8 mouse cellular contexts compared by ENCODE assay signal in genomic region chr11:94549691-94550441, GRCm38 (mm10). TPM values are rescaled to one million over a fixed set of nuclear protein-coding genes. Genes with fewer than 3 reads are reported as not detected.
DNase-seq lines count a peak whose midpoint lies in the region; ATAC-seq and TF ChIP-seq lines count a peak whose summit lies in the region.

No protein-coding gene starts in this region.

- no peak overlapping the region for H3K4me3 ChIP-seq in lung, embryonic 14.5 days (ENCODE audit: low read depth, low read length)
- H3K4me3 ChIP-seq in intestine, postnatal 0 days (ENCODE audit: low read depth, low read length) = no peak overlapping the region
- no peak overlapping the region for H3K4me3 ChIP-seq in neural tube, embryonic 15.5 days (replicated peaks)

- H3K9me3 ChIP-seq in lung, embryonic 14.5 days (ENCODE audit: low read depth, low read length) = no peaks in the 10 kb centered on the region
- H3K9me3 ChIP-seq in intestine, postnatal 0 days (ENCODE audit: control insufficient read depth) = no peaks in the 10 kb centered on the region
- H3K9me3 ChIP-seq in neural tube, embryonic 15.5 days (replicated peaks) = no peaks in the 10 kb centered on the region

- no peak for ATAC-seq in CD4-positive, CD25-positive, alpha-beta regulatory T cell, adult 4 months
- ATAC-seq in lung, embryonic 14.5 days (ENCODE audit: insufficient read depth) = peak; percentile 22; the same call in 1 of the 2 replicates
- no peak for ATAC-seq in intestine, postnatal 0 days
- no peak for ATAC-seq in neural tube, embryonic 15.5 days (ENCODE audit: low FRiP score)
- ATAC-seq in megakaryocyte-erythroid progenitor cell, adult 5-6 weeks (replicated peaks; ENCODE audit: low FRiP score, low TSS enrichment, poor library complexity, severe bottlenecking) = no peak

- no peak overlapping the region for H3K9ac ChIP-seq in lung, embryonic 14.5 days
- no peak overlapping the region for H3K9ac ChIP-seq in intestine, postnatal 0 days (ENCODE audit: low read depth, low read length)
- no peak overlapping the region for H3K9ac ChIP-seq in neural tube, embryonic 15.5 days (replicated peaks)

- 61% methylated on average over 10 of the region's 10 CpGs for WGBS in lung, embryonic 14.5 days
- 59% methylated on average over 10 of the region's 10 CpGs for WGBS in intestine, postnatal 0 days
- WGBS in neural tube, embryonic 15.5 days = 78% methylated on average over 10 of the region's 10 CpGs

- H3K27ac ChIP-seq in lung, embryonic 14.5 days (ENCODE audit: low read depth) = peak overlapping the region; percentile 80; the same call in 1 of the 2 replicates
- no peak overlapping the region for H3K27ac ChIP-seq in intestine, postnatal 0 days (ENCODE audit: low read depth, low read length)
- peak overlapping the region; percentile 94 for H3K27ac ChIP-seq in neural tube, embryonic 15.5 days (replicated peaks)

- DNase-seq in CD4-positive, CD25-positive, alpha-beta regulatory T cell, adult 2 months (ENCODE audit: low read depth, low spot score) = peak; percentile 13
- DNase-seq in lung, embryonic 14.5 days = no peak
- DNase-seq in lung, postnatal 14 days = no peak
- no peak for DNase-seq in adrenal gland, adult 8-10 months

- no peaks in the 10 kb centered on the region for H3K36me3 ChIP-seq in lung, embryonic 14.5 days (ENCODE audit: insufficient read depth)
- no peaks in the 10 kb centered on the region for H3K36me3 ChIP-seq in intestine, postnatal 0 days (ENCODE audit: control insufficient read depth, insufficient read depth)
- H3K36me3 ChIP-seq in neural tube, embryonic 15.5 days = no peaks in the 10 kb centered on the region

- H3K27me3 ChIP-seq in lung, embryonic 14.5 days (ENCODE audit: insufficient read depth, low read length) = no peaks in the 10 kb centered on the region
- H3K27me3 ChIP-seq in intestine, postnatal 0 days (replicated peaks; ENCODE audit: control insufficient read depth, insufficient read depth, low read length) = no peaks in the 10 kb centered on the region
- no peaks in the 10 kb centered on the region for H3K27me3 ChIP-seq in neural tube, embryonic 15.5 days (replicated peaks)

- H3K4me1 ChIP-seq in lung, embryonic 14.5 days (ENCODE audit: insufficient read depth) = no peaks in the 10 kb centered on the region
- H3K4me1 ChIP-seq in intestine, postnatal 0 days (replicated peaks; ENCODE audit: control insufficient read depth, insufficient read depth, low read length) = no peaks in the 10 kb centered on the region
- peaks cover 12% of the 10 kb centered on the region for H3K4me1 ChIP-seq in neural tube, embryonic 15.5 days

- TF ChIP-seq CTCF in lung, embryonic 14.5 days (IDR thresholded peaks at IDR 0.05; ENCODE audit: low read depth) = no peak
- TF ChIP-seq CTCF in intestine, postnatal 0 days (IDR thresholded peaks at IDR 0.05; ENCODE audit: low read depth) = no peak

- peak overlapping the region; percentile 97 for H3K4me2 ChIP-seq in lung, embryonic 14.5 days
- H3K4me2 ChIP-seq in intestine, postnatal 0 days (replicated peaks; ENCODE audit: low read depth) = peak overlapping the region; percentile 91; the same call in 1 of the 2 replicates
- H3K4me2 ChIP-seq in neural tube, embryonic 15.5 days = no peak overlapping the region

RNA-seq across cellular contexts. Expression of gene Rsad1, which starts 0.8 kb away (rescaled TPM):
- polyA plus RNA-seq in CD4-positive, CD25-positive, alpha-beta regulatory T cell, adult 4 months (2017; shearing (Covaris generic)) = 1 to 10 TPM in 1 of 2 experiments, under 1 TPM in 1; 0.78 to 1.7 TPM
- polyA plus RNA-seq in lung, embryonic 14.5 days (2014; fragmentation: Nextera tagmentation; extraction: Ambion mirVana) = 3.6 and 4.2 TPM in 2 replicates
- polyA plus RNA-seq in intestine, postnatal 0 days (2015; fragmentation: Nextera tagmentation; extraction: Ambion mirVana) = 1.2 and 1.8 TPM in 2 replicates
- polyA plus RNA-seq in neural tube, embryonic 15.5 days (2015; fragmentation: Nextera tagmentation; extraction: Ambion mirVana) = 9.4 and 10.4 TPM in 2 replicates
- total RNA-seq in megakaryocyte-erythroid progenitor cell, adult 5-6 weeks (2014; fragmentation: Nextera tagmentation) = 7.4 and 11.2 TPM in 2 replicates
- total RNA-seq in megakaryocyte-erythroid progenitor cell, adult 5-6 weeks (2017) = 6.8 and 8.6 TPM in 2 replicates
- 10 to 100 TPM; 15.3 to 35.4 (median 25.1) TPM for total RNA-seq in adrenal gland, adult 8-10 months (2022)

RNA-seq across cellular contexts. Expression of gene Chad, which starts 15.0 kb away (rescaled TPM):
- polyA plus RNA-seq in CD4-positive, CD25-positive, alpha-beta regulatory T cell, adult 4 months (2017; shearing (Covaris generic)) = under 1 TPM; 0.26 to 0.73 TPM
- polyA plus RNA-seq in lung, embryonic 14.5 days (2014; fragmentation: Nextera tagmentation; extraction: Ambion mirVana) = 1.6 and 2.0 TPM in 2 replicates
- polyA plus RNA-seq in intestine, postnatal 0 days (2015; fragmentation: Nextera tagmentation; extraction: Ambion mirVana) = 1.9 and 3.3 TPM in 2 replicates
- 1.2 and 1.8 TPM in 2 replicates for polyA plus RNA-seq in neural tube, embryonic 15.5 days (2015; fragmentation: Nextera tagmentation; extraction: Ambion mirVana)
- 0.50 and 0.87 TPM in 2 replicates for total RNA-seq in megakaryocyte-erythroid progenitor cell, adult 5-6 weeks (2014; fragmentation: Nextera tagmentation)
- not detected in 2 replicates for total RNA-seq in megakaryocyte-erythroid progenitor cell, adult 5-6 weeks (2017)
- total RNA-seq in adrenal gland, adult 8-10 months (2022) = under 1 TPM in 1 of 4 experiments, not detected in 3; 0.21 TPM

RNA-seq across cellular contexts. Expression of gene Mycbpap, which starts 28.3 kb away (rescaled TPM):
- polyA plus RNA-seq in CD4-positive, CD25-positive, alpha-beta regulatory T cell, adult 4 months (2017; shearing (Covaris generic)) = not detected
- 3.2 and 3.3 TPM in 2 replicates for polyA plus RNA-seq in lung, embryonic 14.5 days (2014; fragmentation: Nextera tagmentation; extraction: Ambion mirVana)
- 0.94 and 1.7 TPM in 2 replicates for polyA plus RNA-seq in intestine, postnatal 0 days (2015; fragmentation: Nextera tagmentation; extraction: Ambion mirVana)
- polyA plus RNA-seq in neural tube, embryonic 15.5 days (2015; fragmentation: Nextera tagmentation; extraction: Ambion mirVana) = 2.0 and 2.8 TPM in 2 replicates
- not detected in 2 replicates for total RNA-seq in megakaryocyte-erythroid progenitor cell, adult 5-6 weeks (2014; fragmentation: Nextera tagmentation)
- not detected in 2 replicates for total RNA-seq in megakaryocyte-erythroid progenitor cell, adult 5-6 weeks (2017)
- total RNA-seq in adrenal gland, adult 8-10 months (2022) = 10 to 100 TPM; 10.3 to 17.9 (median 13.4) TPM

RNA-seq across cellular contexts. Expression of gene Epn3, which starts 50.1 kb away (rescaled TPM):
- not detected for polyA plus RNA-seq in CD4-positive, CD25-positive, alpha-beta regulatory T cell, adult 4 months (2017; shearing (Covaris generic))
- polyA plus RNA-seq in lung, embryonic 14.5 days (2014; fragmentation: Nextera tagmentation; extraction: Ambion mirVana) = 14.1 and 15.9 TPM in 2 replicates
- 0.55 and 1.0 TPM in 2 replicates for polyA plus RNA-seq in intestine, postnatal 0 days (2015; fragmentation: Nextera tagmentation; extraction: Ambion mirVana)
- 1.1 and 1.5 TPM in 2 replicates for polyA plus RNA-seq in neural tube, embryonic 15.5 days (2015; fragmentation: Nextera tagmentation; extraction: Ambion mirVana)
- total RNA-seq in megakaryocyte-erythroid progenitor cell, adult 5-6 weeks (2014; fragmentation: Nextera tagmentation) = not detected in 2 replicates
- not detected in 2 replicates for total RNA-seq in megakaryocyte-erythroid progenitor cell, adult 5-6 weeks (2017)
- total RNA-seq in adrenal gland, adult 8-10 months (2022) = 10 to 100 TPM; 45.0 to 65.6 (median 56.0) TPM

RNA-seq across cellular contexts. Expression of gene Acsf2, which starts 51.8 kb away (rescaled TPM):
- polyA plus RNA-seq in CD4-positive, CD25-positive, alpha-beta regulatory T cell, adult 4 months (2017; shearing (Covaris generic)) = 1 to 10 TPM; 1.6 to 2.3 TPM
- polyA plus RNA-seq in lung, embryonic 14.5 days (2014; fragmentation: Nextera tagmentation; extraction: Ambion mirVana) = 10.2 and 10.4 TPM in 2 replicates
- polyA plus RNA-seq in intestine, postnatal 0 days (2015; fragmentation: Nextera tagmentation; extraction: Ambion mirVana) = 6.3 and 6.7 TPM in 2 replicates
- 1.1 and 3.2 TPM in 2 replicates for polyA plus RNA-seq in neural tube, embryonic 15.5 days (2015; fragmentation: Nextera tagmentation; extraction: Ambion mirVana)
- total RNA-seq in megakaryocyte-erythroid progenitor cell, adult 5-6 weeks (2014; fragmentation: Nextera tagmentation) = 6.9 and 10.6 TPM in 2 replicates
- 1.0 and 2.8 TPM in 2 replicates for total RNA-seq in megakaryocyte-erythroid progenitor cell, adult 5-6 weeks (2017)
- total RNA-seq in adrenal gland, adult 8-10 months (2022) = 100 to 1,000 TPM; 191 to 242 (median 213) TPM
